Mouse (Mus musculus) spleen, postnatal 4 days (tissue): ENCODE data around the gene Mdfic.
"Not testable (repeated sequence)": the region's sequence is repeated elsewhere in the genome, so short reads cannot be mapped to it uniquely, and the experiment has no call there.

Experiments
- DNase-seq, 2 experiments: peaks; one replicate each; pipeline ENCODE4 v3.0.0; 2022; ENCODE audit warnings: low spot score in 2 of 2

Mdfic gene

GRCm38 (mm10) chr6:15720461-15720817 is at the start of gene Mdfic:
TSS of gene Mdfic (plus strand) at chr6:15720661.
- peak in 1 of 2 experiments; percentile 40 for DNase-seq

- DNase-seq: no peak
These were observed 49.1 kb upstream of the Mdfic start for GRCm38 (mm10) chr6:15671364-15671763.

GRCm38 (mm10) chr6:15710080-15710479 is 10.4 kb upstream of the Mdfic start:
- no peak for DNase-seq

- no peak for DNase-seq
These were observed 9.8 kb upstream of the Mdfic start for GRCm38 (mm10) chr6:15710706-15711105.

- DNase-seq: no peak
These were observed 7.5 kb upstream of the Mdfic start for GRCm38 (mm10) chr6:15712860-15713385.

GRCm38 (mm10) chr6:15714036-15714435 is 6.4 kb upstream of the Mdfic start:
- not testable (repeated sequence) for DNase-seq

GRCm38 (mm10) chr6:15714996-15715844 is 5.2 kb upstream of the Mdfic start:
- no peak for DNase-seq

- DNase-seq: no peak
These were observed 542 bp upstream of the Mdfic start for GRCm38 (mm10) chr6:15719919-15720318.

GRCm38 (mm10) chr6:15720818-15721715 is 606 bp downstream of the Mdfic start:
- DNase-seq: peak; percentile 20 to 72

- no peak for DNase-seq
These were observed 1.2 kb downstream of the Mdfic start for GRCm38 (mm10) chr6:15721716-15722031.

GRCm38 (mm10) chr6:15722631-15723030 is 2.2 kb downstream of the Mdfic start:
- not testable (repeated sequence) for DNase-seq

GRCm38 (mm10) chr6:15724304-15724703 is 3.8 kb downstream of the Mdfic start:
- no peak for DNase-seq

GRCm38 (mm10) chr6:15726422-15726821 is 6.0 kb downstream of the Mdfic start:
- DNase-seq: no peak

GRCm38 (mm10) chr6:15727681-15728410 is 7.4 kb downstream of the Mdfic start:
- no peak for DNase-seq

GRCm38 (mm10) chr6:15728844-15729577 is 8.6 kb downstream of the Mdfic start:
- DNase-seq: no peak

GRCm38 (mm10) chr6:15730258-15730657 is 9.8 kb downstream of the Mdfic start:
- no peak for DNase-seq

GRCm38 (mm10) chr6:15730666-15731065 is 10.2 kb downstream of the Mdfic start:
- no peak for DNase-seq

GRCm38 (mm10) chr6:15731452-15731851 is 11.0 kb downstream of the Mdfic start:
- DNase-seq: no peak

- no peak for DNase-seq
These were observed 17.0 kb downstream of the Mdfic start for GRCm38 (mm10) chr6:15737312-15737911.

GRCm38 (mm10) chr6:15738331-15738943 is 18.0 kb downstream of the Mdfic start:
- DNase-seq: no peak
